Mouse (Mus musculus): ENCODE measurements around the gene Enc1. TPM values are rescaled to one million over a fixed set of nuclear protein-coding genes. Genes with fewer than 3 reads are reported as not detected.

Gene Enc1
- total RNA-seq, 2 experiments from 2014 or later: 570 to 627 TPM

Other genes starting within 250 kb of the Enc1 start
- not detected for gene 1700029F12Rik, start 206.7 kb upstream of the Enc1 start, total RNA-seq (2021)
- 10 to 100 TPM; 44.6 to 47.7 TPM for gene Fam169a, start 173.8 kb upstream of the Enc1 start, total RNA-seq (2021)
- gene Gm6169, start 141.9 kb upstream of the Enc1 start, total RNA-seq (2021): 1 to 10 TPM in 1 of 2 experiments, not detected in 1; 2.3 TPM
- 10 to 100 TPM; 21.0 to 30.8 TPM for gene Gfm2, start 103.2 kb upstream of the Enc1 start, total RNA-seq (2021)
- gene Nsa2, start 103.2 kb upstream of the Enc1 start, total RNA-seq (2021): 10 to 100 TPM; 37.1 to 37.3 TPM
- 100 to 1,000 TPM; 111 to 119 TPM for gene Hexb, start 42.7 kb upstream of the Enc1 start, total RNA-seq (2021)